Mouse (Mus musculus) myocyte (in vitro differentiated cells): ENCODE measurements around the gene Lmod1. TPM values are rescaled to one million over a fixed set of nuclear protein-coding genes. Genes with fewer than 3 reads are reported as not detected.

Source experiments
- H3K27me3 ChIP-seq: one replicate; pipeline ENCODE4 v1.6.1; 2011; ENCODE audit not compliant: control insufficient read depth, insufficient read depth, insufficient read length
- H3K36me3 ChIP-seq: one replicate; pipeline ENCODE4 v1.6.1; 2011; ENCODE audit not compliant: control insufficient read depth, insufficient read depth
- H3K4me2 ChIP-seq: one replicate; pipeline ENCODE4 v1.6.1; 2011; ENCODE audit warnings: low read depth, control low read depth
- H3K4me3 ChIP-seq: one replicate; pipeline ENCODE4 v1.5.1; 2011; ENCODE audit warnings: mild to moderate bottlenecking, control low read depth, moderate library complexity
- H3K79me2 ChIP-seq: one replicate; pipeline ENCODE4 v1.6.1; 2011; ENCODE audit not compliant: control insufficient read depth, insufficient read depth
- H3ac ChIP-seq: one replicate; pipeline ENCODE4 v1.6.1; 2011; ENCODE audit not compliant: control insufficient read depth, insufficient read length
- CEBPB ChIP-seq: IDR thresholded peaks from 2 replicates; pipeline ENCODE4 v1.6.1; 2011; ENCODE audit warnings: mild to moderate bottlenecking, moderate library complexity; ENCODE audit not compliant: poor library complexity, insufficient read depth, severe bottlenecking
- E2F4 ChIP-seq: IDR thresholded peaks from one replicate; pipeline ENCODE4 v1.6.1; 2011; ENCODE audit warnings: mild to moderate bottlenecking, control low read depth, moderate library complexity; ENCODE audit not compliant: insufficient read depth
- MAX ChIP-seq: IDR thresholded peaks from one replicate; pipeline ENCODE4 v1.6.1; 2011; ENCODE audit warnings: low read depth, mild to moderate bottlenecking, control low read depth
- MYOD1 ChIP-seq, 3 experiments: IDR thresholded peaks; one replicate each; pipeline ENCODE4 v1.6.1; 2011; ENCODE audit warnings: control low read depth in 2 of 3, low read depth in 2 of 3, mild to moderate bottlenecking in 2 of 3, moderate library complexity in 1 of 3; ENCODE audit not compliant: insufficient read length in 2 of 3, control insufficient read depth in 1 of 3
- MYOG ChIP-seq, 3 experiments: IDR thresholded peaks; one replicate each; pipeline ENCODE4 v1.6.1; 2011; ENCODE audit warnings: control low read depth in 2 of 3, low read depth in 2 of 3, mild to moderate bottlenecking in 2 of 3; ENCODE audit not compliant: insufficient read length in 2 of 3, control insufficient read depth in 1 of 3, insufficient read depth in 1 of 3
- POLR2A ChIP-seq: IDR thresholded peaks from one replicate; pipeline ENCODE4 v1.6.1; 2011; ENCODE audit warnings: low read depth, mild to moderate bottlenecking, control low read depth, moderate library complexity; ENCODE audit not compliant: insufficient read length
- POLR2AphosphoS2 ChIP-seq: IDR thresholded peaks from one replicate; pipeline ENCODE4 v1.6.1; 2011; ENCODE audit warnings: low read depth, control low read depth; ENCODE audit not compliant: insufficient read length
- REST ChIP-seq: IDR thresholded peaks from one replicate; pipeline ENCODE4 v1.6.1; 2011; ENCODE audit warnings: mild to moderate bottlenecking, control low read depth, moderate library complexity; ENCODE audit not compliant: insufficient read depth, insufficient read length
- SRF ChIP-seq: IDR thresholded peaks from one replicate; pipeline ENCODE4 v1.6.1; 2011; ENCODE audit warnings: low read depth; ENCODE audit not compliant: control insufficient read depth, insufficient read length
- TCF12 ChIP-seq: IDR thresholded peaks from one replicate; pipeline ENCODE4 v1.6.1; 2011; ENCODE audit warnings: mild to moderate bottlenecking, control low read depth; ENCODE audit not compliant: poor library complexity, insufficient read depth, severe bottlenecking
- TCF3 ChIP-seq: IDR thresholded peaks from one replicate; pipeline ENCODE4 v1.6.1; 2011; ENCODE audit warnings: low read depth, control low read depth; ENCODE audit not compliant: insufficient read length
- USF1 ChIP-seq: IDR thresholded peaks from one replicate; pipeline ENCODE4 v1.6.1; 2011; ENCODE audit warnings: low read depth, mild to moderate bottlenecking, control low read depth, moderate library complexity
- polyA plus RNA-seq: library from polyadenylated mRNA; unstranded; fragments of >200 nt; fragmentation: generic; extraction: Trizol; gene quantifications from one replicate; pipeline ENCODE4 v1.2.1, GENCODE M21; 2012; ENCODE audit warnings: missing spikeins

The Lmod1 gene
- polyA plus RNA-seq, 1 experiment: 7.1 TPM

DNA sequence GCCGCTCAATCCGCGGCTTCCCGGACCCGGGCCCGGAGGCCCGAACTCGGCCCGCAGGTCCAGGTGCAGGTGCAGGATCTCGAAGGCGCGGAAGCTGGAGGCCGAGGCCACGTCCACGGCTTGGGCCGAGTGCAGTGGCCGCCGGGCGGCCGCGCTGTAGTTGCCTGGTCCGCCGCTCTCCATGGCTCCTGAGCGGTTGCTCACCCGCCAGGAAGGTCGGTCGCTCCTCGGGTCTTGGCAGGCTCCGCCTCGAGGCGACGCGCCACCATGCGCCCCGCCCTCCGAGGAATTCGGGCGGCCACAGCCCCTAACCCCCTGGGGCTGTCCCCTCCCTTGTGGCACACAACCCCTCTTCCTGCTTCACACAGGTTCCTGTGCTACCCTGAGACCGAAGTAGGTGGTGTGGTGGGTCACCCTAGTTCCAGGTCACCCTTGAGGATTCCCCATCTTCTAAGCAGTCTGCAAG lies 40.7 kb upstream of the Lmod1 start, which contains the start of gene Rnpep:
Gene Rnpep, minus strand, starts transcription at position 259 of the 466 bp plus-strand sequence.
- no peaks in the 10 kb centered on the region for H3K27me3 ChIP-seq
- H3K36me3 ChIP-seq: no peaks in the 10 kb centered on the region
- peak within 1 kb of the TSS; percentile 8 for H3ac ChIP-seq
- peak within 1 kb of the TSS; percentile 77 for H3K4me2 ChIP-seq
- TF ChIP-seq POLR2A: peak; percentile 79
- peak; percentile 83 for TF ChIP-seq POLR2AphosphoS2
- TF ChIP-seq MAX: no peak
- peak within 1 kb of the TSS; percentile 28 for H3K4me3 ChIP-seq
- no peaks in the 10 kb centered on the region for H3K79me2 ChIP-seq

DNA sequence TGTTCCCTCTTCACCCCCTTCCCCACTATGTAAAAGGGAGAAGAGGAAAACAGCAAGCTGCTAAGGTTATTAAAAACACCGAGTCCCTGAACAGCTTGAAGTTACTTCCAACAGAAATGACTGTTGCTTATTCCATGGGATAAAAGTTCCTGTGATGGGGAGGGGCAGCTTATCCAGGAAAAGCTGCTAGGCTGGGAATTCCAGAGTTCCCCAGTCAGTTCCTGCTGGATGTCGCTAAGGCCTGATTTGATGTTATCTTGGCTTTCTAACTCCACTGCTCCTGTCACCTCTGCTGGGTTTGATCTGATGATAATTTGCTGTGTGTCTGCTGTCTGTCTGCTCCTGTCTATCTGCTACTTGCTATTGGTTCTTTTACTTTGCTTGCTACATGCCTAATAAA lies 38.3 kb upstream of the Lmod1 start:
- H3K4me2 ChIP-seq: no peak overlapping the region
- TF ChIP-seq MAX: no peak
- TF ChIP-seq TCF12: no peak
- no peak for TF ChIP-seq REST
- no peak for TF ChIP-seq POLR2AphosphoS2
- TF ChIP-seq POLR2A: no peak
- TF ChIP-seq E2F4: no peak
- TF ChIP-seq MYOG (IDR thresholded peaks at IDR 0.05; ENCODE audit: control insufficient read depth in 1 of 3, insufficient read depth in 1 of 3, insufficient read length in 2 of 3, low read depth in 2 of 3): no peak
- TF ChIP-seq TCF3: no peak
- no peak for TF ChIP-seq MYOD1 (IDR thresholded peaks at IDR 0.05; ENCODE audit: control insufficient read depth in 1 of 3, insufficient read length in 2 of 3, low read depth in 2 of 3)
- TF ChIP-seq SRF: no peak
- TF ChIP-seq CEBPB: no peak
- no peak for TF ChIP-seq USF1

DNA sequence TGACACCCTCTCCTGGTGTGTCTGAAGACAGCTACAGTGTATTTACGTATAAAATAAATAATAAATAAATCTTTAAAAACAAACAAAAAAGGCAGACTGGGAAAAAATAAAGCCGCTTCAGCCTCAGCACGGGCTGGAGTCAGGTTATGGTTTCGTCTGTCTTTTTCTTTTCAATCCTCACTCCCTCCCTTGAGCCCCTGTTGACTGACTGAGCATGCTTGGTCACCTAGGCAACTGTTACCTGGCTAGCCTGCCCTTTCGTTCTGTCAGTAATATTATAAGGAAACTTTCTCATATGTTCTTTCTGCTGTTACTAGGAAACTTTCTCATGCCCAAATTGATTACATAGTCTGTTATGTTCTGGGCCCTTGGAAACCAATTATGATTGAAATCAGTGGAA lies 33.7 kb upstream of the Lmod1 start:
- Histone ChIP-seq H3K27me3 (no peaks in the 10 kb centered on the region), H3K36me3 (peaks cover 5% of the 10 kb centered on the region), H3K4me2 (no peak overlapping the region), H3ac (no peak overlapping the region), H3K4me3 (no peak overlapping the region), H3K79me2 (no peaks in the 10 kb centered on the region)
- TF ChIP-seq REST (no peak), POLR2A (no peak), POLR2AphosphoS2 (no peak), TCF3 (no peak), MYOD1 (IDR thresholded peaks at IDR 0.05; ENCODE audit: control insufficient read depth in 1 of 3, insufficient read length in 2 of 3, low read depth in 2 of 3) (no peak), SRF (no peak)

More for the DNA sequence above, 38.3 kb upstream of the Lmod1 start:
- Histone ChIP-seq H3K36me3 (no peaks in the 10 kb centered on the region), H3K27me3 (no peaks in the 10 kb centered on the region), H3K79me2 (no peaks in the 10 kb centered on the region), H3K4me3 (no peak overlapping the region), H3ac (no peak overlapping the region)

DNA sequence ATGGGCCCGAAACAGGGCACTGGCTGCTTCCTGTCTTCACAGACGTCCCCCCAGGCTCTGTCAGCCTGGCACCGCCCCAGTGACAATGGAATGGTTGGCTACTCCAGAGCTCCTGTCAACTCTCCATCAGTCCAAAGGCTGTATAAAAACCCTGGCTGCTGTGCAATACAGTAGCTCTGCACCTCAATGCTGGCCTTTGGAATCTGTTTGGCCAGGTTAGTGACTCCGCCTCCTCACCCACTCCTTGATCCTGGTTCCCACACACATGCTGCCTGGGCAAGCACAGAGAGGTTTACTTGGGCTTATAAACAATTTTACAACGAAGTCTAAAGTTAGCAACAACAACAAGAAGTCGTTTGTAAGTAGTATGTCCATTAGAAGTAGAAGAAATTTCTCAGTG lies 13.3 kb upstream of the Lmod1 start:
- Histone ChIP-seq H3K36me3 (no peaks in the 10 kb centered on the region), H3K27me3 (no peaks in the 10 kb centered on the region), H3K4me2 (peak overlapping the region; percentile 34), H3ac (no peak overlapping the region), H3K4me3 (peak overlapping the region; percentile 91), H3K79me2 (peaks cover 52% of the 10 kb centered on the region)
- TF ChIP-seq SRF (no peak), E2F4 (no peak), TCF12 (no peak), MYOD1 (IDR thresholded peaks at IDR 0.05; ENCODE audit: control insufficient read depth in 1 of 3, insufficient read length in 2 of 3, low read depth in 2 of 3) (no peak), CEBPB (no peak), USF1 (no peak), MYOG (IDR thresholded peaks at IDR 0.05; ENCODE audit: control insufficient read depth in 1 of 3, insufficient read depth in 1 of 3, insufficient read length in 2 of 3, low read depth in 2 of 3) (no peak), REST (no peak), MAX (no peak), TCF3 (no peak), POLR2A (no peak), POLR2AphosphoS2 (no peak)

DNA sequence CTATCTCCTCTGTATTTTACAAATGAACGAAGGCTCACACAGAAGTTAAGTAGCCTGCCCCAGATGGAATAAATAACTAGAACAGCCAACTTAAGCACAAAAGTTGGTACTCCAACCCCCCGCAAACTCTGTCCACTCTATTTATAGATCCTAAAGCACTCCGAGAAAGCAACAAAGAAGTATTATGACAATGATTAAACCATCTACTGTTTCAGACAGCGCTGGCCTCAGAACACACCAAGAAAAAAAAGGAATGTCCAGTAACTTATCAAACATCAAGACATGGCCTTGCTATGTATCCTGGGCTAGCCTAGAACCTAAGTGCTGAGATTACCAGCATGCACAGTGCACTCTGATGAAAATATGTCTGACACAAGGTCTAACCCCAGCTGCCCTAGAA lies 12.4 kb upstream of the Lmod1 start:
- H3K36me3 ChIP-seq: no peaks in the 10 kb centered on the region
- H3ac ChIP-seq: no peak overlapping the region
- TF ChIP-seq POLR2A (no peak), MYOD1 (IDR thresholded peaks at IDR 0.05; ENCODE audit: control insufficient read depth in 1 of 3, insufficient read length in 2 of 3, low read depth in 2 of 3) (no peak), POLR2AphosphoS2 (no peak), E2F4 (no peak)
- H3K27me3 ChIP-seq: no peaks in the 10 kb centered on the region
- H3K79me2 ChIP-seq: peaks cover 52% of the 10 kb centered on the region
- H3K4me2 ChIP-seq: peak overlapping the region; percentile 96
- H3K4me3 ChIP-seq: peak overlapping the region; percentile 91
